Mouse (Mus musculus): ENCODE measurements at regions not wholly inside any gene's neighbourhood (a gene's known extent, or its start where the extent isn't known, plus 50 kb on each side); places are given as distances from the start of the nearest gene placed in this dataset.
A peak's percentile ranks its signal among the peaks of the same experiment; 100 is the strongest.

DNA sequence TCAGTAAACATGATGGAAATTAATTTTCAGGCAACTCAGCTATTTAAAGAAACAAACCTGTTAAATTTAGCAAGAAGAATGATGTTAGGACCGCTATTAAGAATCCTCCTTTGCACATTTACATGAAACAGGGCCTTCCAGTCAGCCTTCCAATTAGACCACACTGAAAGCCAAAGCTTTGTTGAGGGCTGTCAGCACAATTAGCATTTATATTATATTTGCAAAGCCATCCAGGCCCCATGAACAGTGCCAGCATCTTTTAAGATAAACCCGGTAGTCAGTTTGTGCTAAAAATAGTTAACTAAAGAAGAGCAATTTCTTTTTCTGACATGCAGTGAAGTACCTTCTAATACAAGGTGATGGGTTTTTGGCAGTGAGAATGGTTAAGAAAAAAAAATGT, 495.1 kb downstream of the Kcna4 start:
- no peak overlapping the region for H3K9ac ChIP-seq
- no peak overlapping the region for H3K4me3 ChIP-seq
- no peak overlapping the region for H3K4me2 ChIP-seq
- peaks cover 4% of the 10 kb centered on the region for H3K4me1 ChIP-seq
- H3K27me3 ChIP-seq: no peaks in the 10 kb centered on the region
- H3K9me3 ChIP-seq (replicated peaks): no peaks in the 10 kb centered on the region
- ATAC-seq: peak; percentile 48; the same call in 1 of the 2 replicates
- no peaks in the 10 kb centered on the region for H3K36me3 ChIP-seq (ENCODE audit: poor library complexity, severe bottlenecking)
- 28% methylated on average over 2 of the region's 2 CpGs for WGBS
- H3K27ac ChIP-seq: no peak overlapping the region

DNA sequence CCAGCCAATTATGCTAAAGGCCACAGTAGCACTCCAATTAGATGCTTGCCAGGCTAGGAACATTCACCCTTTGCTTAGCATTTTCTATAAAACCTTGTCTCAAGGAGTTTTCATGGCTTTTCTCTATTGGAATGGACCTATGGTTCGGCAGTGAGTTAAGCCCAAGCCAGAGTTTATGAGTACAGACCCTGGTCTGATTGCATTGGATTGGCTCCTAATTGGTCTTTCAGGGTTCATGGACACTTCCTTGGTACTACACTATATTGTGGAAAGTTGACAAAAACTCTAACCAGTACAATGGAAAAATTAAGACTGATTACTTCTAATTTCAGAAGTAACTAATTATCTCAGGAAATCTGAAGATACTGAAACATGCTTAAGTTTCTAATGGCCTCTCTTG, 506.5 kb downstream of the Kcna4 start:
- Histone ChIP-seq H3K27ac (no peak overlapping the region), H3K36me3 (ENCODE audit: poor library complexity, severe bottlenecking) (no peaks in the 10 kb centered on the region), H3K4me1 (no peaks in the 10 kb centered on the region), H3K9ac (no peak overlapping the region), H3K4me3 (no peak overlapping the region), H3K9me3 (replicated peaks) (no peaks in the 10 kb centered on the region), H3K4me2 (no peak overlapping the region), H3K27me3 (no peaks in the 10 kb centered on the region)
- 76% methylated on average over 1 of the region's 1 CpGs for WGBS
- no peak for ATAC-seq

DNA sequence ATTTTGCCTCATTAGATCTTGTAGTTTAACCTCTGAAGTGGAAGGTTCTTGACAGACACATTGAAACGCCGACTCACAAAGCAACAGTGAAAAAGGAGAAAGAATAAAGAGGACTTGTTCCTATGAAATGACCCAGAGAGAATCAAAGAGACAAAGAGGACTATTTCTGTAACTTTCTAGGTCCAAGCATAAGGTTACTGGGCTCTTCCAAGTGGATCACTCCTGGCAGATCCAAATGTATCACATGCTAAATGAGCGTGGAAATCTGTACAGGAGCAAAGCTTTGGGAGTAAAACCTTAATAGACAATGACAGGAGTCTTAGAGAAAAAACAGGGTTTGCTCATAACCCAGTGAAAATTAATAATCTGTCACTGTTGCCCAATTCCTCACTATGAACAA, 522.8 kb downstream of the Kcna4 start:
- H3K27me3 ChIP-seq: no peaks in the 10 kb centered on the region
- H3K9ac ChIP-seq: no peak overlapping the region
- ATAC-seq: no peak
- WGBS: 15% methylated on average over 3 of the region's 3 CpGs
- no peaks in the 10 kb centered on the region for H3K9me3 ChIP-seq (replicated peaks)
- H3K4me2 ChIP-seq: no peak overlapping the region
- no peaks in the 10 kb centered on the region for H3K36me3 ChIP-seq (ENCODE audit: poor library complexity, severe bottlenecking)
- H3K4me1 ChIP-seq: no peaks in the 10 kb centered on the region
- no peak overlapping the region for H3K27ac ChIP-seq
- no peak overlapping the region for H3K4me3 ChIP-seq

DNA sequence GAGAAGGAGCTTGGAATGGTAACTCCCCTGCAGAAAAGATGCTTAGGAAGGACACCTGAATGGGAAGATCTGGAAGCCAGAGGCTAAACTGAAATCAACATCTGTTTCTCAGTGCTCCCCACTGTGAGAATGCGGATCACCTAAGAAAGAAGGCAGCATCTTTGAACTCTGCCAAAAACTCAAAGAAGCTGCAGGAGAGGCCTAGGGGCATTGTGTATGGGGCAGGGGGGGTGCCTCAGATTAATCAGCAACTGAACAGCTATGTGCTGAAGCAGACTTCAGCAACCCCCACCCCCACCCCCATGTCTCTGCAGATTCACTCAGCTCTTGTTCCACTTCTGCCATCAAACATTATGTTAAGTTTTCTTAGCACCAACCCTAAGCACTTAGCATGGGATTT, 523.6 kb downstream of the Kcna4 start:
- Histone ChIP-seq H3K9me3 (replicated peaks) (no peaks in the 10 kb centered on the region), H3K4me1 (no peaks in the 10 kb centered on the region), H3K9ac (no peak overlapping the region), H3K27me3 (no peaks in the 10 kb centered on the region), H3K4me2 (no peak overlapping the region), H3K4me3 (no peak overlapping the region), H3K36me3 (ENCODE audit: poor library complexity, severe bottlenecking) (no peaks in the 10 kb centered on the region), H3K27ac (no peak overlapping the region)
- 15% methylated on average over 1 of the region's 1 CpGs for WGBS
- no peak for ATAC-seq
